Mouse (Mus musculus) embryonic facial prominence, embryonic 11.5 days (tissue): ENCODE results near the gene Gprc5b. TPM values are rescaled to one million over a fixed set of nuclear protein-coding genes. Genes with fewer than 3 reads are reported as not detected.

Source experiments
- ATAC-seq: fragments of 200-750 bp; cut with Nextera tagmentation; replicated peaks from 2 replicates; pipeline ENCODE4 v1.8.0; 2017; ENCODE audit warnings: low read depth; ENCODE audit not compliant: insufficient number of reproducible peaks, low FRiP score, low TSS enrichment
- DNase-seq: peaks from one replicate; pipeline ENCODE4 v3.0.0-alpha.2; 2015; ENCODE audit warnings: low spot score
- H3K27ac ChIP-seq: fragments of 300-500 bp; sonication (generic); replicated peaks from 2 replicates; pipeline ENCODE4 v1.5.1; 2014; ENCODE audit warnings: mild to moderate bottlenecking, low read depth, low read length, control low read depth
- H3K27me3 ChIP-seq: fragments of 300-500 bp; sonication (generic); 2 replicates; pipeline ENCODE4 v1.6.1; 2014; ENCODE audit warnings: mild to moderate bottlenecking, low read length, moderate library complexity, mixed read lengths; ENCODE audit not compliant: control insufficient read depth, insufficient read depth
- H3K36me3 ChIP-seq: fragments of 300-500 bp; sonication (generic); replicated peaks from 2 replicates; pipeline ENCODE4 v1.6.1; 2014; ENCODE audit warnings: low read depth, mild to moderate bottlenecking, low read length, moderate library complexity, mixed read lengths; ENCODE audit not compliant: control insufficient read depth, insufficient read depth
- H3K4me1 ChIP-seq: fragments of 300-500 bp; sonication (generic); 2 replicates; pipeline ENCODE4 v1.6.1; 2014; ENCODE audit warnings: low read length, mixed read lengths; ENCODE audit not compliant: control insufficient read depth, insufficient read depth
- H3K4me2 ChIP-seq: fragments of 300-500 bp; sonication (generic); 2 replicates; pipeline ENCODE4 v1.6.1; 2014; ENCODE audit warnings: low read depth, mild to moderate bottlenecking, control low read depth, low read length, moderate library complexity
- H3K4me3 ChIP-seq: fragments of 300-500 bp; sonication (generic); 2 replicates; pipeline ENCODE4 v1.5.1; 2014; ENCODE audit warnings: low read depth, low read length, control low read depth
- H3K9ac ChIP-seq: fragments of 300-500 bp; sonication (generic); replicated peaks from 2 replicates; pipeline ENCODE4 v1.6.1; 2014; ENCODE audit warnings: mild to moderate bottlenecking, control low read depth, low read length
- H3K9me3 ChIP-seq: fragments of 300-500 bp; sonication (generic); replicated peaks from 2 replicates; pipeline ENCODE4 v1.6.1; 2016; ENCODE audit warnings: mild to moderate bottlenecking, low read length, inconsistent platforms, mixed read lengths; ENCODE audit not compliant: control insufficient read depth
- WGBS: fragments of 180-500 bp; shearing (Covaris S2); extraction: QIAGEN DNeasy Blood & Tissue Kit; methylation state at CpG from one replicate; pipeline ENCODE4 v1.1.7; 2014; 5-methylcytosine and 5-hydroxymethylcytosine counted together
- polyA plus RNA-seq: library from polyadenylated mRNA; unstranded; fragments of >200 nt; fragmentation: Nextera tagmentation; extraction: Ambion mirVana; gene quantifications from 2 replicates; pipeline ENCODE4 v1.2.1, GENCODE M21; 2014

The Gprc5b gene
- polyA plus RNA-seq: 12.3 and 13.2 TPM in 2 replicates

DNA sequence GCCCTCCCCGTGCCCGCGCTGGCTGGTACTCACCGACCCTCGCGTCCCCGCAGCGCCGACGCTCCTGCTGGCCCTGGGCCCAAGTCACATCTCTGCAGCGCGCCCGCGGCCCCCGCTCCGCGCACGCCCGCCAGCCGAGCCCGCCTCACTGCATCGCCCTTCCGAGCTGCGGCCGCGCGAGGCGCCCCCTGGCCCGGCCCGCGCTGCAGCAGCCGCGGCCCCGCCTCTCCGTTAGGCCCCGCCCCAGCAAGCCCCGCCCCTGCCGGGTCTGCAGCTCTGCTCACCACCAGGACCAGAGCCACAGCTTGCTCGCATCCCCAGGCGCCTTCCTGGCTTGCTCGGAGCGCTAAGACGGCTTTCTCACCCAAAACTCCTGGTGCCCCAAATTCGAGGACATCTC lies at the start of gene Gprc5b:
Gene Gprc5b, minus strand, starts transcription at position 205 of the 400 bp plus-strand sequence.
- peaks cover 3% of the 10 kb centered on the region; the same call in 1 of the 2 replicates for H3K4me1 ChIP-seq
- peak within 1 kb of the TSS; percentile 62 for H3K4me3 ChIP-seq
- H3K9ac ChIP-seq: peak within 1 kb of the TSS; percentile 83
- no peaks in the 10 kb centered on the region for H3K36me3 ChIP-seq
- peak within 1 kb of the TSS; percentile 8; the same call in 1 of the 2 replicates for H3K27ac ChIP-seq
- H3K27me3 ChIP-seq: no peaks in the 10 kb centered on the region
- WGBS: under 1% methylated on average over 36 of the region's 44 CpGs
- DNase-seq (peak; percentile 91), ATAC-seq (peak; percentile 86)
- peak within 1 kb of the TSS; percentile 89 for H3K4me2 ChIP-seq
- H3K9me3 ChIP-seq: no peaks in the 10 kb centered on the region

DNA sequence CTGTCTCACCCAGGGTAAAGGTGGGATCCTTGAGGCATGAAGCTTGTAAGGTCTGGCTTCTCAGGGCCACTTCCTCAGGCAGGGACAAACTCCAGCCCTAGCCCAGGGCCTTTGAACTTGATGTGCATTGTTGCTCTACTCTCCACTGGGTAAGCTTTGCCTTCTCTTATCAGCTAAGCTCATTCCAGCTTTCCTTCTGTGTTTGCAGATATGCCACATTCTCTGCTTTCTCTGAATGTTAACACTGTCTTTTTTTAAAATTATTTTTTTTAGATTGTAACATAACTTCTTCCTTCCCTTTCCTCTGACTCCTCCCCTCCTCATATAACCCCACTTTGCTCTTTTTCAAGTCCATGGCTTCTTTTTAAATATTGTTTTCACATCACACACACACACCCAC lies 46.5 kb upstream of the Gprc5b start:
- Histone ChIP-seq H3K4me1 (no peaks in the 10 kb centered on the region), H3K27me3 (no peaks in the 10 kb centered on the region), H3K4me3 (no peak overlapping the region), H3K27ac (no peak overlapping the region), H3K9ac (no peak overlapping the region), H3K4me2 (no peak overlapping the region), H3K9me3 (no peaks in the 10 kb centered on the region), H3K36me3 (no peaks in the 10 kb centered on the region)
- no peak for ATAC-seq
- no peak for DNase-seq

DNA sequence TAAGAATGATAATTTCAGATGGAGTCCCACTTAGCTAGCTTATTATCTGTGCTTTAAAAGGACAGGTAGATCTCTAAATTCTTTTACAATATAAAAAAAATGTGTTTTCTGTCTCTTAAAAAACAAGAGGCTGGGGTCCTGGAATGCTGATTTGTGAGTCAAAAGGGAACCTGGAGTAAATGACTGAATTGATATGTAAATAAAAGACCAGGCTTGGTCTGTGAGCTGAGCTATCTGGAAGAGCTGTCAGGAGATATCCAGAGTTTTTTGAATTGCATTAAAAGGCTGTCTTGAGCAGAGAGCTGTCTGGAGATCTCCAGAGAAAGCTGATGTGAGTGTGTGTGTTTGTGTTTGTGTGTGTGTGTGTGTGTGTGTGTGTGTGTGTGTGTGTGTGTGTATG lies 42.6 kb upstream of the Gprc5b start:
- no peak overlapping the region for H3K27ac ChIP-seq
- H3K4me3 ChIP-seq: no peak overlapping the region
- no peaks in the 10 kb centered on the region for H3K4me1 ChIP-seq
- no peak for DNase-seq
- no peaks in the 10 kb centered on the region for H3K9me3 ChIP-seq
- H3K27me3 ChIP-seq: no peaks in the 10 kb centered on the region
- no peaks in the 10 kb centered on the region for H3K36me3 ChIP-seq
- no peak overlapping the region for H3K9ac ChIP-seq
- ATAC-seq: no peak
- H3K4me2 ChIP-seq: no peak overlapping the region

DNA sequence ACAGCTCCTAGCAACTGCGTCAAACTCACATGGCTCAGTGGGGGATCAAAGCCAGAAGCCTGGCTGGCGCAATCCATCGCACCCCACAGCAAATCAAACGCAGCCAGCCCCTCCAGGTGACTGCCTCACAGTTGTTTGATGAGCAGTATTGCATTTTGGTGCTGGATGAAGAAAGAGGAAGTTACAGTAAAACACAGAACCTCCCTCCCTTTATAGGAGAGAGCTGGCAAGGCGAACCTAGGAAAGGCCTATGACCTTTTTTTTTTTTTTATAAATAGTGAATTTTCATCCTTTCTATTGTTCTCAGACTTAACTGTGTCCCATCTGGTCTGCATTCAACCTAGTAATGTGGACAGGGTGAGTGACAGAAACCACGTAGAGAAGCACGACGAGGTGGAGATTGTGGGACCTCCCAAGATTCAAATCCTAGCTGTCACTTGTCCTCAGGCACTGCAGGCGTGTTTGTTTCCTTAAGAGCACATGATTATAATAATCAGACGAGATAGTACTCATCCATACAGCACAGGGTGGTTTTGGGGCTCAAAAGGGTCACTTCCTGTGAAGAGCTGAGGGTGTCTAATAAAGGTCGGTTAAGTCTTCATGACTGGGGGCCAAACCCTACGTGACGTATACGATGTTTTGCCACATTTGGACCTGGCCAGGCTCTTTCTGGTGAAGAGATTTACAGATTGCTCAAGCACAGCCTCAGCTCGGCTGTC lies 39.4 kb upstream of the Gprc5b start:
- no peaks in the 10 kb centered on the region for H3K27me3 ChIP-seq
- no peak overlapping the region for H3K4me2 ChIP-seq
- no peaks in the 10 kb centered on the region for H3K36me3 ChIP-seq
- ATAC-seq (no peak; the same call in 1 of the 2 replicates), DNase-seq (no peak)
- H3K27ac ChIP-seq: no peak overlapping the region
- H3K9me3 ChIP-seq: no peaks in the 10 kb centered on the region
- H3K4me3 ChIP-seq: no peak overlapping the region
- H3K9ac ChIP-seq: no peak overlapping the region
- no peaks in the 10 kb centered on the region for H3K4me1 ChIP-seq
- WGBS: 61% methylated on average over 15 of the region's 15 CpGs

DNA sequence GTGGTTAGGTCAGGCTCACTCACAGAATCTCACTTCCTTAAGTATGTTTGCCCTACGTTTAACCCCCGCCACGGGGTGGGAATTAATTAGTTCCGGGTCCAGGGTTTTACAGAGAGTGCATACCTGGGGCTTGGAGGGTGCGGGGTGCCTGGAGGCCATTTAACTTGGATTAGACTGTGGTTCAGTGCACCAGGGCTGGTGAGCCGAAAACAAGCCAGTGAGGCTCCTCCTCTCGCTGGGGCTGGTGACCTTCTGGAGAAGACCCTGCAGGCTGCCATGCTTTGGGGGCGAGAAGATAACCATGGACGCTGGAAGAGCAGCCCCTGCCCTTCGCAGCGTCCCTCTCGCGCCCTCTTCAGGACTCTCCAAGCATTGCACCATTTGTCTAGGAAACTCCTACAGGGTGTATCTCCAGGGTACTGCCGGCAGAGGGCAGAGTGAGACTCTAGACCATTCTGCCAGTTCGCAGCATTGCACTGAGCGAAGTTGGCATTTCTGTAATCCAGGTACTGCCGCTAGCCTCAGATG lies 28.4 kb upstream of the Gprc5b start:
- peak; percentile 64 for ATAC-seq
- Histone ChIP-seq H3K36me3 (no peaks in the 10 kb centered on the region), H3K9ac (no peak overlapping the region), H3K27ac (no peak overlapping the region), H3K4me1 (no peaks in the 10 kb centered on the region), H3K27me3 (no peaks in the 10 kb centered on the region), H3K4me3 (no peak overlapping the region), H3K9me3 (no peaks in the 10 kb centered on the region), H3K4me2 (no peak overlapping the region)
- 28% methylated on average over 17 of the region's 17 CpGs for WGBS
- DNase-seq: peak; percentile 74

DNA sequence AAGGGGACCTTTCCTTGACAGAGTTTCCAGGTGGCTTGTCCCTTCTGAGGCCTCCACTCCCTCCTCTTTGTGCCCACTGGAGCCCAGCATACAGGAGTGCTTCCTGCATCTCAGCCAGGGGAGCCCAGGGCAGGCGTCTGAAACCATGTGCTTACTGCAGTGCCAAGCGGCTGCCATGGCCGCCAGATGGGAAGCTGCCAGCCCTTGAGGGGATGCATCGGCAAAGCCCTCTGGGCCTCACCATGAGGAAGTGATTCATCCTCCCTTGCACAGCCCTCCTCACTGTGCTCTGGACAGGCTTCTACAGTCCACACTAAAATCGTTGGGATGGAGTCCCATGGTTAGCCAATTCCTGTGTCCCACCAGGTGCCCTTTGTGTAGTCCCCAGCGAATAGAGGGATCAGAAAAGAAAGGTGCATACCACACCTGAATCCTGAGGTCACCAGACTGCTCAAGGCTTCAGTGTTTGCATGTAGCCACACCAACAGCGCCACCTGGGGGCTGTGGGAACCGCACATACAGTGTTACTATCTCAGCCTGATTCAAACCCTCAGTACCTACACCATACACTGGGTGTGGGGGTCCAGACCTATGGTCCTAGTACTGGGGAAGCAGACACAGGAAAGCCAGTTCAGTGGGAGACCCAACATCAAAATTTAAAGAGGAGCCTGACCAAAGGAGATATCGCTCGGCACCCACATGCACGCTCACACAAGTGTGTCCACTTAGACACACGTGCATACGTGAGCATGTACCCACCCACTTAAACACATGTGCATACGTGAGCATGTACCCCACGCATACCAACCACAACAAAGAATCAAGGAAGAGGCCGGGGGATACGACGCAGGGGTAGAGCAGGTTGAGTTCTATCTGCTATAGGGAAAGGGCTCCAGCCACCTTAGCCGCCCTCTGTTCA lies 27.5 kb upstream of the Gprc5b start:
- Histone ChIP-seq H3K9ac (no peak overlapping the region), H3K27me3 (no peaks in the 10 kb centered on the region), H3K9me3 (no peaks in the 10 kb centered on the region), H3K4me1 (no peaks in the 10 kb centered on the region), H3K4me3 (no peak overlapping the region), H3K27ac (no peak overlapping the region), H3K4me2 (no peak overlapping the region), H3K36me3 (no peaks in the 10 kb centered on the region)
- WGBS: 77% methylated on average over 19 of the region's 19 CpGs
- DNase-seq: peak; percentile 53
- no peak; the same call in 1 of the 2 replicates for ATAC-seq

DNA sequence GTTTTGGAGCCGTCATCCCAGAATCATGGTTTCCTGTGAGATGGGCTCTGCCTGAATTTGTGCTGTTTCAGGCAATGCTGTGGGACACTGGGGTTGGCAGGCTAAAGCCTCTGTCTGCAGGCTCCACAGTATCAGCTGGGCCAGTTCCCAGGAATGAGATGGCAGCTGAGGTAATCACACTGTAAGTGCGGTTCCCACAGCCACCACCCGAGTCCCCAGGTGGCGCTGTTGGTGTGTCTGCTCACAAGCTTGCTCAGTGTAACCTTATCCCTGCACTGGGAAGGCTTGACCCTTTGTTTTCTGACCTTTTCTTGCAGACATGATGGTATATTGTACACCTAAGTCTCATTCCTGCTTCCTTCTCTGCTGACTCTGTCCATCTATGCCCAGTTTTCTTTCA lies 24.5 kb upstream of the Gprc5b start:
- WGBS: 21% methylated on average over 4 of the region's 4 CpGs
- Histone ChIP-seq H3K27ac (no peak overlapping the region), H3K36me3 (no peaks in the 10 kb centered on the region), H3K9ac (no peak overlapping the region), H3K9me3 (no peaks in the 10 kb centered on the region), H3K4me3 (no peak overlapping the region), H3K4me2 (no peak overlapping the region), H3K4me1 (no peaks in the 10 kb centered on the region), H3K27me3 (no peaks in the 10 kb centered on the region)
- ATAC-seq (peak; percentile 74), DNase-seq (peak; percentile 80)

DNA sequence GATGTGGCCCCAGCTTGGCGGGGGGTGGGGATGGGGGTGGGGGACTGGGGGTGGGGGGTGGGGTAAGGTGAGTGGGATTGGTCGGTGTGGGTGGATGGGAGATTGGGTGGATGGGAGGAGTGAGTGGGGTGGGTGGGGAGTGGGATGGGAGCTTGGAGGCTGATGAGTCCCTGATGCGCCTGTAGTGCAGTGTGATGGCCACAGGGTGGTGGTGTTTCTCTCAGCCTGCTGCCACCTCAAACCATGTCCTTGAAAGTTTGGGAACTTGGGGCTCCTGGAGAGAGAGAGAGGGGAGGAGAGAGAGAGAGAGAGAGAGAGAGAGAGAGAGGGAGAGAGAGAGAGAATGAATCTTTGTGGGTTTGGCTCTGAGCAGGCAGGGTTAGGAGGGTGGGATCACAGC lies 20.7 kb upstream of the Gprc5b start:
- Histone ChIP-seq H3K4me1 (no peaks in the 10 kb centered on the region), H3K27me3 (no peaks in the 10 kb centered on the region), H3K4me2 (no peak overlapping the region), H3K9ac (no peak overlapping the region), H3K27ac (no peak overlapping the region), H3K9me3 (no peaks in the 10 kb centered on the region), H3K36me3 (no peaks in the 10 kb centered on the region), H3K4me3 (no peak overlapping the region)
- 0% methylated on average over 3 of the region's 3 CpGs for WGBS
- ATAC-seq (no peak), DNase-seq (peak; percentile 64)
